Mouse (Mus musculus) kidney, postnatal 0 days (tissue): Measurements from ENCODE around the gene Coq6. TPM values are rescaled to one million over a fixed set of nuclear protein-coding genes. Genes with fewer than 3 reads are reported as not detected.
A peak's percentile ranks its signal among the peaks of the same experiment; 100 is the strongest.
"Not testable (repeated sequence)": the region's sequence is repeated elsewhere in the genome, so short reads cannot be mapped to it uniquely, and the experiment has no call there.

ENCODE experiments used
- ATAC-seq: fragments of 200-750 bp; cut with Nextera tagmentation; replicated peaks from 2 replicates; pipeline ENCODE4 v1.8.0; 2017; ENCODE audit warnings: low read depth, moderate number of reproducible peaks, moderate TSS enrichment, moderate library complexity; ENCODE audit not compliant: low FRiP score
- DNase-seq: peaks from one replicate; pipeline ENCODE4 v3.0.0-alpha.2; 2016; ENCODE audit warnings: low spot score
- H3K27ac ChIP-seq: fragments of 300-500 bp; sonication (generic); 2 replicates; pipeline ENCODE4 v1.5.1; 2014; ENCODE audit warnings: mild to moderate bottlenecking
- H3K27me3 ChIP-seq: fragments of 300-500 bp; sonication (generic); 2 replicates; pipeline ENCODE4 v1.6.1; 2014; ENCODE audit warnings: low read length, mixed read lengths; ENCODE audit not compliant: insufficient read depth
- H3K36me3 ChIP-seq: fragments of 300-500 bp; sonication (generic); 2 replicates; pipeline ENCODE4 v1.6.1; 2014; ENCODE audit warnings: low read length, mixed read lengths; ENCODE audit not compliant: insufficient read depth
- H3K4me1 ChIP-seq: fragments of 300-500 bp; sonication (generic); replicated peaks from 2 replicates; pipeline ENCODE4 v1.6.1; 2014; ENCODE audit warnings: antibody characterized with exemption, low read length, mixed read lengths; ENCODE audit not compliant: insufficient read depth
- H3K4me2 ChIP-seq: fragments of 300-500 bp; sonication (generic); 2 replicates; pipeline ENCODE4 v1.6.1; 2014; ENCODE audit warnings: mild to moderate bottlenecking, low read length, moderate library complexity, mixed read lengths
- H3K4me3 ChIP-seq: fragments of 300-500 bp; sonication (generic); replicated peaks from 2 replicates; pipeline ENCODE4 v1.5.1; 2014; ENCODE audit warnings: low read depth, low read length
- H3K9ac ChIP-seq: fragments of 300-500 bp; sonication (generic); 2 replicates; pipeline ENCODE4 v1.6.1; 2014; ENCODE audit warnings: low read depth, low read length
- H3K9me3 ChIP-seq: fragments of 300-500 bp; sonication (generic); replicated peaks from 2 replicates; pipeline ENCODE4 v1.6.1; 2016; ENCODE audit warnings: low read length, inconsistent platforms, mixed read lengths
- CTCF ChIP-seq: IDR thresholded peaks from 2 replicates; pipeline ENCODE4 v1.5.1; 2016; ENCODE audit warnings: antibody characterized with exemption, low read depth, mild to moderate bottlenecking, moderate library complexity
- WGBS: fragments of 180-500 bp; shearing (Covaris S2); extraction: QIAGEN DNeasy Blood & Tissue Kit; methylation state at CpG from one replicate; pipeline ENCODE4 v1.1.7; 2014; 5-methylcytosine and 5-hydroxymethylcytosine counted together
- polyA plus RNA-seq: library from polyadenylated mRNA; unstranded; fragments of >200 nt; fragmentation: Nextera tagmentation; extraction: Ambion mirVana; gene quantifications from 2 replicates; pipeline ENCODE4 v1.2.1, GENCODE M21; 2015

Gene Coq6
- polyA plus RNA-seq, 1 experiment from 2014 or later: 36.0 TPM

DNA sequence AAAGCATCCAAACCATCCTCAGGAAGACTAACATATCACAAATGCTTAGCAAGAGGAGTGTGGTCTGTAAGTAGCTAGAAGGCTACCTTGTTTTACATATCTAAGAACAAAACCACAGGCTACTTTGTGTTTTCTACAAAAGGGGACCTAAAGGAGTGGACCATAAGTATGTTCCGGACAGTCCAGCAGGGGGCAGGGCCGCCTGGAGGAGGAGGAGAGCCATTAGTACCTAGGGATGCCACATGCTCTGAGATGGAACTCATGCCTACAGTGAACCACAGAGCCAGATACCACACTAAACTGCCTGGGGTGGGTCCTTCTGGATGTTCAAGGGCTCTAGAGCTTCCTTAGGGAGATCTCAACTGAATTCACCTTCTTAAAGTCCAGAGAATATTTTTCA, 14.3 kb upstream of the Coq6 start:
- 35% methylated on average over 2 of the region's 2 CpGs for WGBS
- Histone ChIP-seq H3K9me3 (no peaks in the 10 kb centered on the region), H3K9ac (no peak overlapping the region), H3K4me1 (peaks cover 2% of the 10 kb centered on the region; the same call in 1 of the 2 replicates), H3K27me3 (no peaks in the 10 kb centered on the region), H3K27ac (no peak overlapping the region), H3K36me3 (peaks cover 28% of the 10 kb centered on the region), H3K4me3 (no peak overlapping the region), H3K4me2 (no peak overlapping the region)
- peak; percentile 73 for TF ChIP-seq CTCF
- no peak for ATAC-seq
- peak; percentile 67 for DNase-seq

DNA sequence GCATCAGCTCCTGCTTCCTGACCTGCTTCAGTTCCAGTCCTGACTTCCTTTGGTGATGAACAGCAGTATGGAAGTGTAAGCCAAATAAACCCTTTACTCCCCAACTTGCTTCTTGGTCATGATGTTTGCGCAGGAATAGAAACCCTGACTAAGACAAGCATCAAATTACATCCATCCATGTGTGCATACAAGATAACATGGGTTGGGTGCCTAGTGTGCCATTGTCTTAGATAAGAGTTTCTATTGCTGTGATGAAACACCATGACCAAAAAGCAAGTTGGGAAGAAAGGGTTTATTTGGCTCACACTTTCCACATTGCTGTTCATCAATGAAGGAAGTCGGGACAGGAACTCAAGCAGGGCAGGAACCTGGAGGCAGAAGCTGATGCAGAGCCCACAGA, 2.8 kb upstream of the Coq6 start:
- not testable (repeated sequence) for H3K4me2 ChIP-seq, H3K9ac ChIP-seq, H3K27ac ChIP-seq, ATAC-seq, H3K4me1 ChIP-seq, DNase-seq, H3K36me3 ChIP-seq, H3K27me3 ChIP-seq, H3K4me3 ChIP-seq, H3K9me3 ChIP-seq
- 79% methylated on average over 2 of the region's 2 CpGs for WGBS

DNA sequence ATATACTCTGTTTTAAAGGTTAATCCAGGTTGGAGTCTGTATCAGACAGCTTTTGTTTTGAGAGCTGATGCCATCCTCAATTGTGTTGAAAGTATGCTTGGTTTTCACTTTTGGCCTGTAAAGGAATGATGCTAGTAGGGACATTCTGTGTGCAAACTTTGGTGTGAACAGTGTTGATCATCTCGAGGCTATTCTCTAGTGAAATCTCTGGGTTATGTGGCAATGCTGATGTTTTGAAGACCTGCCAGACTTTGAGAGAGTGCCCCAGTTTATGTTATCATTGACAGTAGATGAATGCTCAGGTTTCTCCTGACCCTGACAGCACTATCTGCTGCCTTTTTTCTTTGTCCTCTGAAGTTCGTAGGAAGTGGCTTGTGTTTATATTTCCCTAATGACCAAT, 1.4 kb downstream of the Coq6 start:
- no peak for TF ChIP-seq CTCF
- ATAC-seq (no peak), DNase-seq (no peak)
- H3K4me2 ChIP-seq: peak overlapping the region; percentile 92
- 38% methylated on average over 2 of the region's 2 CpGs for WGBS
- no peaks in the 10 kb centered on the region for H3K9me3 ChIP-seq
- H3K4me1 ChIP-seq: peaks cover 9% of the 10 kb centered on the region; the same call in 1 of the 2 replicates
- peaks cover 1% of the 10 kb centered on the region; the same call in 1 of the 2 replicates for H3K36me3 ChIP-seq
- H3K27ac ChIP-seq: no peak overlapping the region
- H3K9ac ChIP-seq: no peak overlapping the region
- peak overlapping the region; percentile 92; the same call in 1 of the 2 replicates for H3K4me3 ChIP-seq
- no peaks in the 10 kb centered on the region for H3K27me3 ChIP-seq

DNA sequence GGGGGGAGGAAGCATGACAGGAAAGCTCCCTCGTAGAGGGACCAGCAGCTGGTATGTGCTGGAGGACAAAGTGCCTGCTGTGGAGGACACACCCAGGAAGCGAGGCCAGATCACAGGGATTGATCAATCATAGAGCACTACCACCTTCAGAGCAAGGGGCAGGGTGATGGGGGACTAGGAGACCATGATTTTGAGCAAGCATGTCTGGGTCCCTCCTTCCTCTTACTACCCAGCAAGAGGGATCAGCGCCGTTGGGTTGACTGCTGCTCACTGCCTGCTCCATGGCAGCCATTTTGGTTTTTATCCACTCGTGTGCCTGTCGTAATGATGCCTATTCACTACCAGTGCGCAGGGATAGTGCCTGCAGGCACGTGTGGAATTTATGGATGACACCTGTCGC, 2.8 kb downstream of the Coq6 start:
- Histone ChIP-seq H3K9me3 (no peaks in the 10 kb centered on the region), H3K9ac (no peak overlapping the region), H3K4me1 (peaks cover 9% of the 10 kb centered on the region; the same call in 1 of the 2 replicates), H3K36me3 (peaks cover 13% of the 10 kb centered on the region), H3K4me2 (no peak overlapping the region), H3K4me3 (no peak overlapping the region), H3K27me3 (no peaks in the 10 kb centered on the region), H3K27ac (no peak overlapping the region)
- ATAC-seq (no peak), DNase-seq (no peak)
- 85% methylated on average over 9 of the region's 9 CpGs for WGBS
- TF ChIP-seq CTCF: no peak

DNA sequence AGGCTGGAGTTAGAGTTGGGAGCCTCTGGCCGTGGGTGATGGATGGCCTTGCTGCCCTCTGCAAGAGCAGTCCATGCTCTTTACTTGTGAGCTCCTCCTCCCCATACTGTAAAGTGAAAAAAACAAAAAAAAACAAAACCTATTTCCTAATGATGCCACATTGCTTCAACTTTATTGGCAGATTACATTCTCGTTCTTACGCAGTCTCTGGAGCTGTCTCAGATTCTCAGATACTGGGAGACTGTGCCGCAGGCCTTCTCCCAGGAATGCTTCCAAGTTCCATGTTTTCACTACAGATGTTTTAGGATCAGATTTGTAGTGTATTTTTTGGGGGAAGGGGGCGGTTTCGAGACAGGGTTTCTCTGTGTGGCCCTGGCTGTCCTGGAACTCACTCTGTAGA, 3.7 kb downstream of the Coq6 start:
- ATAC-seq: no peak

DNA sequence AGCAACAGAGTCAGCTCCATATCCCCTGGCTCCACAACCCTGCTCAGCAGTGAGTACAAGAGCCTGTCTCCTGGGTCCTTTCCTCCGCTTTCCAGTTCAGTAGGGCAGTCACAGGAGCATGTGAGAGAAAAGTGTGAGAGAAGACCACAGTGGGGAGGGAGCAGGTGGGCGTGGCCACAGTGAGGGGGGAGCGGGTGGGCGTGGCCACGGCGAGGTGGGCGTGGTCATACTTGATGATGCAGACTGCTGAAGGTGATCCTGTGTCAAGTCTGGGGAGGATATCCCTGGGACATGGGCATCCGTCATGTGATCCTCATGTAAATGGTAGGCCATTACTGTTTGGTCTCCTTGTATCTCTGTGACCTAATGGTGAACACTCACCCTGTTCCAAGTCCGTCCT, 5.5 kb downstream of the Coq6 start:
- no peak overlapping the region for H3K4me3 ChIP-seq
- 0 out of 2 replicates have a peak, but pooled peaks have one; percentile 22 for ATAC-seq
- H3K27me3 ChIP-seq: no peaks in the 10 kb centered on the region
- peaks cover 5% of the 10 kb centered on the region; the same call in 1 of the 2 replicates for H3K4me1 ChIP-seq
- no peaks in the 10 kb centered on the region for H3K9me3 ChIP-seq
- no peak overlapping the region for H3K27ac ChIP-seq
- 62% methylated on average over 9 of the region's 9 CpGs for WGBS
- DNase-seq: no peak
- no peak for TF ChIP-seq CTCF
- peaks cover 40% of the 10 kb centered on the region for H3K36me3 ChIP-seq
- H3K4me2 ChIP-seq: no peak overlapping the region
- no peak overlapping the region for H3K9ac ChIP-seq

More for the DNA sequence above, 3.7 kb downstream of the Coq6 start:
- Histone ChIP-seq H3K27ac (no peak overlapping the region), H3K4me1 (peaks cover 9% of the 10 kb centered on the region; the same call in 1 of the 2 replicates), H3K4me3 (no peak overlapping the region), H3K9ac (no peak overlapping the region), H3K9me3 (no peaks in the 10 kb centered on the region), H3K27me3 (no peaks in the 10 kb centered on the region), H3K4me2 (no peak overlapping the region), H3K36me3 (peaks cover 22% of the 10 kb centered on the region)
- DNase-seq: no peak
- TF ChIP-seq CTCF: no peak
- 85% methylated on average over 6 of the region's 6 CpGs for WGBS

DNA sequence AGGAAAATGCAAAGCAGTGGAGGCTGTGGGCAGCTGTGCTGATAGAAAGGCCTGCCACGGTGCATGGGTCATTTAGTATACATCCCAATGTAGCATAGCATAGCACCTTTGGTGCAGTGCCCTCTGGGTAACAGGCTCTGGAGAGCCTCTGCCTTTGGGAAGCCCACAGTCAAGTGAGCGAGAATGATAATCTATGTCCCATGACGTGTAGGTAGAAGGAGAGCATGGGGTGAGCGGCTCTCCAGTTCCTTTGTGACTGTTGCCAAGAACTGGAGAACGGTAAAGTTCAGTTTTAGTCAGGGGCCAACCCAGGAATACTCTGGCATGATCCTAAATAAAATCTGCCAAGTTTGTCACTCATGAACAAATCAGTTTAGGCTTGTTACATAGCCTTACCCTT, 10.2 kb downstream of the Coq6 start:
- Histone ChIP-seq H3K27me3 (no peaks in the 10 kb centered on the region), H3K9ac (no peak overlapping the region), H3K4me1 (no peaks in the 10 kb centered on the region), H3K4me2 (no peak overlapping the region), H3K27ac (no peak overlapping the region), H3K4me3 (no peak overlapping the region), H3K9me3 (no peaks in the 10 kb centered on the region), H3K36me3 (peaks cover 64% of the 10 kb centered on the region)
- 91% methylated on average over 5 of the region's 5 CpGs for WGBS
- DNase-seq (no peak), ATAC-seq (no peak)
- no peak for TF ChIP-seq CTCF
